Mouse (Mus musculus): ENCODE measurements around the gene Elf2. TPM values are rescaled to one million over a fixed set of nuclear protein-coding genes. Genes with fewer than 3 reads are reported as not detected.
A peak's percentile ranks its signal among the peaks of the same experiment; 100 is the strongest.

Gene Elf2
- polyA plus RNA-seq, 1 experiment from 2014 or later = 50.7 TPM

DNA sequence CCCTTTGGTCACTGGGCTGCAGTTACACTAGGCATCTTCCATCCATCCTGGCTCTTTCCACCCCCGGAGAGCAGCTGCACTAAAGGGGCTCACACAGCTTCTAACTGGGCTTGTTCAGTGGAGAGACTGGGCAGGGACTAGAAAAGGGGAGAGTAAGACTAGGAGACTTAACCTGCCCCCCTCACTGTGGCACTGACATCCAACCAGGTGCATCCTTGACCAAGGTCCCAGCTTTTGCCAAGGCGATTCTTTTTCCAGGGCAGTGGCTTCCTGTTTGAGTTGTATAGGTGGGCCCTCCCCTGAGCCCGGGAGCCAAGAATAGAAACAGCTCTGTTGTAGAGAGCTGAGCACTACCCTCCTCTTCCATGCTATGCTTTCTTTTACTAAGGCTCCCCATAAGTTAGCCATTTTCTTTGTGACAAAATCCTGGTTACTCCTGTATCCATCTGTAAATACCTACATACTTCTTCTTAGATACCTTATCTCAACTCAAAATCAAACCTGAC is 37.4 kb downstream of the Elf2 start:
- Histone ChIP-seq H3K4me2 (peak overlapping the region; percentile 1; the same call in 1 of the 2 replicates), H3K36me3 (peaks cover 21% of the 10 kb centered on the region), H3K9ac (no peak overlapping the region), H3K4me1 (peaks cover 28% of the 10 kb centered on the region), H3K4me3 (no peak overlapping the region), H3K27ac (replicated peaks) (peak overlapping the region; percentile 62), H3K9me3 (no peaks in the 10 kb centered on the region; the same call in 1 of the 2 replicates), H3K27me3 (replicated peaks) (no peaks in the 10 kb centered on the region)
- 41% methylated on average over 3 of the region's 3 CpGs for WGBS
- ATAC-seq (ENCODE audit: extremely low read depth, insufficient number of reproducible peaks, low FRiP score, low TSS enrichment) = no peak

DNA sequence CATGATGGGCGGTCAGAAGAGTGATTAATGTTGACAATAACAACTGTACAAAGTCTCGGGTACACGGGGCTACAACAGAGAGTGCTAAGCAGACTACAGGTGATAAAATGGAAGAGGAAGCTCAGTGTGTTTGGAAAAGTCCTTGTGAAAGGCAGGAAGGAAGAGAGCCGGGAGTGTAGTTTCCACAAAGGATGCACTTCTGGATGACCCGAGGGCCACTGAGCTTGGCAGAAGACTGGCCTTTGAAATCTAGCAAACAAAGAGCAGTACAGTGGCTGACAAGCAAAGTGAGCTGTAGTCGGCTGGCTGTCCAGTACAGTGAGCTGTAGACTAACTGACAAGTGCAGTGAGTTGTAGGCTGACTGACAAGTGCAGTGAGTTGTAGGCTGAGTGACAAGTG is 38.9 kb downstream of the Elf2 start:
- H3K36me3 ChIP-seq = peaks cover 28% of the 10 kb centered on the region
- WGBS = 69% methylated on average over 6 of the region's 6 CpGs
- peak overlapping the region; percentile 62 for H3K27ac ChIP-seq (replicated peaks)
- no peak overlapping the region for H3K4me3 ChIP-seq
- no peak; the same call in 1 of the 2 replicates for ATAC-seq (ENCODE audit: extremely low read depth, insufficient number of reproducible peaks, low FRiP score, low TSS enrichment)
- no peak overlapping the region for H3K4me2 ChIP-seq
- H3K4me1 ChIP-seq = peaks cover 23% of the 10 kb centered on the region
- no peaks in the 10 kb centered on the region for H3K9me3 ChIP-seq
- H3K27me3 ChIP-seq (replicated peaks) = no peaks in the 10 kb centered on the region
- no peak overlapping the region for H3K9ac ChIP-seq

DNA sequence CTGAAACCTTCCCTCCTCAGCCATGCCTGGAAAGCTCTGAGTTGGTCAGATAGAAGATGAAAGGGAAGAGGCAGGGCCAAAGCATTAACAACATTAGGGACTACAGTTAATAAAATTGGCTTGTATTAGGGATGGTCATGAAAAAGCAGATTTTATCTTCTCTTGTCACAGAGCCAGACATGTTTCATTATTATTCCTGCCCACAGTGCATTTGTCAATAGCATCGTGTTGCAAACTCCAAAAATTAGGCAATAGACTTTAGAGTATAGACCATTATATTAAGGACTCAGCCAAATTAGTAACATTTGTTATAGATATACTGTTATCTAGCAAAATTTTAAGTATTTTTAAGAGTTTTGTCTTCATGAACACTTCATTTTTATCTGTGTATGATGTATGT is 43.7 kb downstream of the Elf2 start:
- Histone ChIP-seq H3K36me3 (peaks cover 31% of the 10 kb centered on the region), H3K9ac (no peak overlapping the region), H3K4me3 (no peak overlapping the region), H3K9me3 (no peaks in the 10 kb centered on the region), H3K27me3 (replicated peaks) (no peaks in the 10 kb centered on the region), H3K27ac (replicated peaks) (no peak overlapping the region), H3K4me2 (no peak overlapping the region), H3K4me1 (no peaks in the 10 kb centered on the region)
- ATAC-seq (ENCODE audit: extremely low read depth, insufficient number of reproducible peaks, low FRiP score, low TSS enrichment) = no peak
- 76% methylated on average over 1 of the region's 1 CpGs for WGBS

- no peaks in the 10 kb centered on the region for H3K9me3 ChIP-seq
- 66% methylated on average over 2 of the region's 2 CpGs for WGBS
- no peak overlapping the region for H3K27ac ChIP-seq (replicated peaks)
- H3K27me3 ChIP-seq (replicated peaks) = no peaks in the 10 kb centered on the region
- H3K9ac ChIP-seq = no peak overlapping the region
- no peak for ATAC-seq (ENCODE audit: extremely low read depth, insufficient number of reproducible peaks, low FRiP score, low TSS enrichment)
- H3K4me3 ChIP-seq = no peak overlapping the region
- no peaks in the 10 kb centered on the region for H3K4me1 ChIP-seq
- H3K4me2 ChIP-seq = no peak overlapping the region
- H3K36me3 ChIP-seq = peaks cover 26% of the 10 kb centered on the region
Observed at GRCm38 (mm10) chr3:51295225-51295624, 45.2 kb downstream of the Elf2 start.

GRCm38 (mm10) chr3:51294251-51294650 is 46.2 kb downstream of the Elf2 start:
- Histone ChIP-seq H3K27ac (replicated peaks) (no peak overlapping the region), H3K4me3 (no peak overlapping the region), H3K9me3 (no peaks in the 10 kb centered on the region), H3K4me2 (no peak overlapping the region), H3K4me1 (peaks cover 4% of the 10 kb centered on the region), H3K36me3 (peaks cover 26% of the 10 kb centered on the region), H3K27me3 (replicated peaks) (no peaks in the 10 kb centered on the region), H3K9ac (no peak overlapping the region)
- no peak for ATAC-seq (ENCODE audit: extremely low read depth, insufficient number of reproducible peaks, low FRiP score, low TSS enrichment)
- 58% methylated on average over 2 of the region's 2 CpGs for WGBS

DNA sequence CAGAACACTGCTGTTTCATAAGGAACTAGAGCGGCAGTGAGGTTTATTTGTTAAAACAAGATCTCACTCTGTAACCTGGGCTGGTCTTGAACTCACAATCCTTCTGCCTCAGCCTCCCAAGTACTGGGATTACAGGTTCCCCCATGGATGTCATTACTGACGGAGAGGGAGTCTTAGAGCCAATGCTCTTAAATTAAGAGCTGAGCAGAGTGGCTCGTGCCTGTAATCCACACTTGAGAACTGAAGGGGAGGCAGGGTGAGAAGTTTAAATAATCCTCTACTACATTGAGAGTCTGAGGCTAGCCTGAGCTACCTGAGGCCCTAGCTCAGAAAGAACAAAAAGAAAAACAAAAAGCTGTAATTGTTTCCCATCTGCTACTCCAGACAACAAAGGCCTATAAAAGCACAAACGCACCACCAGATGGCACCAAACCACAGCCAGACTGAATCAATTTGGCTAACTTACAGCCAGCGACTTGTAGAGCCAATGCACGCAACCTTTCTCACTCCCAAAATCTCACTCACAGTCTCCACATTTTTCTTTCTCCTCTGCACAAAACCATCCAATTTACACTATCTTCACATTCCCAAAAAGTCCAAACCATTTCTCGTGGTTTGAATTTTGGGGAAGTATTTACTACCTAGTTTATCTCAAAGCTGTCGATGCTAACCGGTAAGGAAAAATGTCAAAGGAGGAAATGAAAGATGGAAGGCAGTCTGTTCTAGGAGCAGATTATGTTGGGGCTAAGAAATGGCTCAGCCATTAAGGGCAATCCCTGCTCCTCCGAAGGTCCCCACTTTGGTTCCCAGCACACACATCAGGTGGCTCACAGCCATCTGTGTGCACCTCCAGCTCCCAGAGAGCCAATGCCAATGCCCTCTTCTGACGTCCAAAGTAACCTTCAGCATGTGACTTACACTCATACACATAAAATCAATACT is 51.3 kb downstream of the Elf2 start:
- H3K27me3 ChIP-seq (replicated peaks) = no peaks in the 10 kb centered on the region
- peak overlapping the region; percentile 29; the same call in 1 of the 2 replicates for H3K4me2 ChIP-seq
- peaks cover 18% of the 10 kb centered on the region for H3K36me3 ChIP-seq
- no peak overlapping the region for H3K9ac ChIP-seq
- no peaks in the 10 kb centered on the region for H3K9me3 ChIP-seq
- peaks cover 11% of the 10 kb centered on the region for H3K4me1 ChIP-seq
- 47% methylated on average over 11 of the region's 11 CpGs for WGBS
- ATAC-seq (ENCODE audit: extremely low read depth, insufficient number of reproducible peaks, low FRiP score, low TSS enrichment) = no peak
- 0 out of 2 replicates have a peak overlapping the region, but pooled peaks have one; percentile 20 for H3K27ac ChIP-seq (replicated peaks)
- no peak overlapping the region for H3K4me3 ChIP-seq

- no peak overlapping the region for H3K4me2 ChIP-seq
- 34% methylated on average over 1 of the region's 1 CpGs for WGBS
- H3K27ac ChIP-seq (replicated peaks) = no peak overlapping the region
- no peaks in the 10 kb centered on the region for H3K9me3 ChIP-seq
- peaks cover 6% of the 10 kb centered on the region for H3K36me3 ChIP-seq
- peaks cover 13% of the 10 kb centered on the region for H3K4me1 ChIP-seq
- H3K4me3 ChIP-seq = no peak overlapping the region
- no peak; the same call in 1 of the 2 replicates for ATAC-seq (ENCODE audit: extremely low read depth, insufficient number of reproducible peaks, low FRiP score, low TSS enrichment)
- H3K27me3 ChIP-seq (replicated peaks) = no peaks in the 10 kb centered on the region
- peak overlapping the region; percentile 50 for H3K9ac ChIP-seq
Observed at GRCm38 (mm10) chr3:51284375-51284774, 56.1 kb downstream of the Elf2 start.

DNA sequence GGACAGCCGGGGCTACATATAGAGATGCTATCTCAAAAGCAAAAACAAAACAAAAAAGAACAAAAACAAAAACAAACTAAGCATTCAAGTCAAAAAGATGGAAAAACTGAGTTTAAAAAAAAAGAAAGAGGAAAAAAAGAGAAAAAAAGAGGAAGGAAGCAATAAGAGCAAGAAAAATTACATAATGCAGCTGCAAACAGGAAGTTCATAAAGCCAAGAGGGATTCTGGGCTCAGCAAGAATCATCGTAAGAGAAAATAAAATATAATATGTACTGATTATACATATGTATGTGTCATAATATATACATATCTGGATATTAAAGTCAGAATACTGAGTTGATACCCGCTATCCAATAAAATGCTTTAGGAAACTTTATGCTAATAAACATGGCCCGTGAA is 58.7 kb downstream of the Elf2 start:
- H3K36me3 ChIP-seq = peaks cover 6% of the 10 kb centered on the region
- H3K4me2 ChIP-seq = no peak overlapping the region
- no peaks in the 10 kb centered on the region for H3K27me3 ChIP-seq (replicated peaks)
- 90% methylated on average over 4 of the region's 4 CpGs for WGBS
- no peak overlapping the region for H3K27ac ChIP-seq (replicated peaks)
- no peak for ATAC-seq (ENCODE audit: extremely low read depth, insufficient number of reproducible peaks, low FRiP score, low TSS enrichment)
- H3K9me3 ChIP-seq = no peaks in the 10 kb centered on the region
- no peak overlapping the region for H3K9ac ChIP-seq
- H3K4me3 ChIP-seq = no peak overlapping the region
- H3K4me1 ChIP-seq = peaks cover 17% of the 10 kb centered on the region

DNA sequence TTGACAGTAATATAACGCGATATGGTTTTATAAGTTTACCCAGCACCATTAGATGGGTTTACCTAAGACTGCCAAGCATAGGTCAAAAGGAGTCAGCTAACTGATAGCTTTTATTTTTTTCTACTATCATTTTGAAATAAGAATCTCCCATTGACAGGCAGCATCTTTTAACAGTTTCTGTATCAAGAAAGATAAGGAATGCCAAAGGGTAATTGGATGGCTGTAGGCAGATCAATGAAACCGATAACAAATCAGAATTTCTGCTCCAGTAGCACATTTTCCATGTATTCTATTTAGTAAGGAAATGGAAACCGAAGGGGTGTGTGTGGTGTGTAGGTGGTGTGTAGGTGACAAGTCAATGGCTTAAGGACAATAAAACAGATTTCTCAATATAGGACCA is 62.0 kb downstream of the Elf2 start:
- Histone ChIP-seq H3K9me3 (no peaks in the 10 kb centered on the region), H3K27ac (replicated peaks) (0 out of 2 replicates have a peak overlapping the region, but pooled peaks have one; percentile 24), H3K4me1 (peaks cover 18% of the 10 kb centered on the region), H3K4me2 (peak overlapping the region; percentile 87), H3K9ac (peak overlapping the region; percentile 33), H3K4me3 (peak overlapping the region; percentile 3; the same call in 1 of the 2 replicates), H3K27me3 (replicated peaks) (no peaks in the 10 kb centered on the region), H3K36me3 (no peaks in the 10 kb centered on the region)
- ATAC-seq (ENCODE audit: extremely low read depth, insufficient number of reproducible peaks, low FRiP score, low TSS enrichment) = no peak
- WGBS = 64% methylated on average over 4 of the region's 4 CpGs

DNA sequence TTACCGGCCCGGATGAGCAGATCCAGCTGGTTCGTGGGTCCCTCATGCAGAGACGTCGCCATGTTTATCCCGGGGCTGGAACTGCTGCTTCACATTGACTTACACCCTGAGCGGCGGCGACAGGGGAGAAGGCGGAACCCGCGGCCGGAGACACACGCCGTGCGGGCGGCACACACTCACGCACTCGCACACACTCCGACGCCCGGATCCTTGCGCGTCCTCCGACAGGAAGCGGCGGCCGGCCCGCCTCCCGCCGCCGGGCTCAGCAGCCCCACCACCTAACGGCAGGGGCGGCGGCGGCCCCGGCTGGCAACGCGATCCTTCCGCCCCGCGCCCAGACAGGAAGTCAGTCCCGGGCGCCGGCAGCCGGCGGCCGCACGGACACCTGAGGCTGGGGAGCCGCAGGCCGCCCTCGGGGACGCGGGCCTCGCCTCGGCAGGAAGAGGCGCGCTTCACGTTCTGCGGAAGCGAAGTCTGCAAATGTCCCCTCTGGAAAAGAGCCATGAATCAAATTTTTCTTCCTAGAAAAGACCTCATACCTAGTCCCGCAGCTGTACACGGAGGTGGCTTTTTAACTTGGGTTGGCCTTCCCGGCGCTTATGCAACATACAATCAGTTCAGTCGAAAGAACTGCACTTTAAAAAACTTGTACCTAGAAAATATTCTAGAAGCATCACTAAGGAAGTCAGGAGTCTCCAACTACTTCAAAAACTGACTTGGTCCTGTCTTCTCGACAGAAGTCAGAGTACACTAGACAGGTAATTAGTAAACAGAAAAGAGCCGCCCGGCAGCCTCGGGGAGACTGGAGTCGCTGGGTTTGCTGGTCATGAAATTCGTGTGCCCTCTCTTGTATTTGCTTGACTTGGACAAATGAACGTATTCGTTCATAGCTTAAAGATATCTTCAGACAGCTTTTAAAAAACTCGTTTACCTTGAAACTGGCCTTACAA is 63.0 kb downstream of the Elf2 start:
- peak; percentile 49 for ATAC-seq (ENCODE audit: extremely low read depth, insufficient number of reproducible peaks, low FRiP score, low TSS enrichment)
- H3K4me2 ChIP-seq = peak overlapping the region; percentile 87
- H3K9me3 ChIP-seq = no peaks in the 10 kb centered on the region
- no peaks in the 10 kb centered on the region for H3K27me3 ChIP-seq (replicated peaks)
- peak overlapping the region; percentile 99 for H3K9ac ChIP-seq
- no peaks in the 10 kb centered on the region for H3K36me3 ChIP-seq
- H3K4me1 ChIP-seq = peaks cover 18% of the 10 kb centered on the region
- under 1% methylated on average over 75 of the region's 75 CpGs for WGBS
- H3K4me3 ChIP-seq = peak overlapping the region; percentile 99
- H3K27ac ChIP-seq (replicated peaks) = peak overlapping the region; percentile 100

All from heart, embryonic 13.5 days (tissue).